Mouse (Mus musculus) lung, postnatal 10 days (tissue): Measurements from ENCODE around the gene F9.
"Not testable (repeated sequence)": the region's sequence is repeated elsewhere in the genome, so short reads cannot be mapped to it uniquely, and the experiment has no call there.

ENCODE experiments used
- DNase-seq: peaks from one replicate; pipeline ENCODE4 v3.0.0; 2021

F9 gene

GRCm38 (mm10) chrX:59999221-60000083 is at the start of gene F9:
Gene F9, plus strand, starts transcription at chrX:59999464.
- DNase-seq = no peak

GRCm38 (mm10) chrX:59969767-59970166 is 29.5 kb upstream of the F9 start:
- DNase-seq = not testable (repeated sequence)

GRCm38 (mm10) chrX:60000084-60000443 is 800 bp downstream of the F9 start:
- no peak for DNase-seq

GRCm38 (mm10) chrX:60001461-60001860 is 2.2 kb downstream of the F9 start:
- no peak for DNase-seq

- DNase-seq = peak; percentile 53
Measured at GRCm38 (mm10) chrX:60013084-60013676, 13.9 kb downstream of the F9 start.

GRCm38 (mm10) chrX:60014588-60014987 is 15.3 kb downstream of the F9 start:
- no peak for DNase-seq

GRCm38 (mm10) chrX:60021007-60021406 is 21.7 kb downstream of the F9 start:
- DNase-seq = no peak

GRCm38 (mm10) chrX:60021595-60021994 is 22.3 kb downstream of the F9 start:
- no peak for DNase-seq

- DNase-seq = peak; percentile 6
Measured at GRCm38 (mm10) chrX:60026654-60027053, 27.4 kb downstream of the F9 start.

- no peak for DNase-seq
Measured at GRCm38 (mm10) chrX:60054745-60055144, 55.5 kb downstream of the F9 start.

GRCm38 (mm10) chrX:60055185-60055584 is 55.9 kb downstream of the F9 start:
- DNase-seq = no peak

GRCm38 (mm10) chrX:60075359-60075758 is 76.1 kb downstream of the F9 start:
- DNase-seq = no peak
